Mouse (Mus musculus) spleen, adult 2 months (tissue): Measurements from ENCODE around the gene Srsf3.

Experiments used
- CTCF ChIP-seq: fragments of 200-500 bp; IDR thresholded peaks from 2 replicates; pipeline ENCODE4 v1.5.1; 2011; ENCODE audit warnings: mild to moderate bottlenecking, inconsistent platforms; ENCODE audit not compliant: insufficient read depth, insufficient read length, insufficient replicate concordance; ENCODE audit errors: extremely low read depth
- POLR2A ChIP-seq: fragments of 200-500 bp; IDR thresholded peaks from 2 replicates; pipeline ENCODE4 v1.6.1; 2011; ENCODE audit warnings: low read depth, low read length, inconsistent platforms

DNA sequence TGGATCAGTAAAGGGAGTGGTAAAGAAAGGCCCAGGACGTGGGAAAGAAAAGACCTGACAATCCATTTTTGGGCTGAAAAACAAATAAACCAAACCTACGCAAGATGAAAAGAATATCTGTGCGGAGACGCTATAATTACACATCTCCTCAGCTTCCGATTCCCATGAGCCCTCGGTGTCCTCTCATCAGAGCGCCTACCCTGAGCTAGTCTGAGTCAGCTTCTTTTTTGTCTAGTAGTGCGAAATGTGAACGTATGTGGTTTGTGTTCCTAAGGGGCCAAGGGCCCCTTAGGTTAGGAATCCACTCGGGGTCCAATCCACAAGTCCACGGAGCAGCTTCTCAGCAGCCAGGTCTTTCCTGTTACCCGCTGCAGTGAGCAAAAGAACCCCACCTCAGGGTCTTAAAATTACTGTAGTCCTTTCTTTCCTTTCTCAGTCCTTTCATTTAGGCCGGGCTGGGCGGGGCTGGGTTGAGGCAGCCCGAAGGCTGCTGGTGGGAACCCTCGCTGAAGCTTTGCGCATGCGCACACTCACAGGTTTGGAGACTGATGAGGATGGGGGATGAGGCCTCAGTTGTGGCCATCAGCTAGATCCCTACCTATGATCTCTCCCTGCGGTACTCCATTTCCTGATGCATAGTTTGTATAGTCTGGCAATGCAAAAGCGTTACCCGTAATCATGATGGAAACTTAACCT, 33.0 kb downstream of the Srsf3 start:
- TF ChIP-seq CTCF = no peak
- TF ChIP-seq POLR2A = no peak
